Mouse (Mus musculus): ENCODE measurements around the gene Hist1h2ad.
A peak's percentile ranks its signal among the peaks of the same experiment; 100 is the strongest.
"Not testable (repeated sequence)": the region's sequence is repeated elsewhere in the genome, so short reads cannot be mapped to it uniquely, and the experiment has no call there.

Gene Hist1h2ad

GRCm38 (mm10) chr13:23573898-23574524, at the start of gene Hist1h2ad, which contains the start of gene Hist1h2bf:
Gene Hist1h2ad, plus strand, starts transcription at chr13:23574381.
Gene Hist1h2bf, minus strand, starts transcription at chr13:23574196.
- peak; percentile 100 for DNase-seq (ENCODE audit: low read depth, low spot score)

GRCm38 (mm10) chr13:23524654-23525053, 49.5 kb upstream of the Hist1h2ad start:
- DNase-seq (ENCODE audit: low read depth, low spot score) = peak; percentile 92

GRCm38 (mm10) chr13:23525901-23526300, 48.3 kb upstream of the Hist1h2ad start:
- peak; percentile 79 for DNase-seq (ENCODE audit: low read depth, low spot score)

- DNase-seq (ENCODE audit: low read depth, low spot score) = peak; percentile 90
Observed at GRCm38 (mm10) chr13:23526312-23526711, 47.9 kb upstream of the Hist1h2ad start.

GRCm38 (mm10) chr13:23529005-23529404, 45.2 kb upstream of the Hist1h2ad start:
- DNase-seq (ENCODE audit: low read depth, low spot score) = no peak

GRCm38 (mm10) chr13:23529480-23530165, 44.6 kb upstream of the Hist1h2ad start:
- no peak for DNase-seq (ENCODE audit: low read depth, low spot score)

GRCm38 (mm10) chr13:23530181-23530900, 43.8 kb upstream of the Hist1h2ad start:
- peak; percentile 69 for DNase-seq (ENCODE audit: low read depth, low spot score)

- peak; percentile 98 for DNase-seq (ENCODE audit: low read depth, low spot score)
Observed at GRCm38 (mm10) chr13:23530901-23531875, 43.0 kb upstream of the Hist1h2ad start, which contains the start of gene Hist1h4h. Gene Hist1h4h, plus strand, starts transcription at chr13:23531050.

GRCm38 (mm10) chr13:23532262-23533075, 41.7 kb upstream of the Hist1h2ad start:
- DNase-seq (ENCODE audit: low read depth, low spot score) = peak; percentile 56

- peak; percentile 95 for DNase-seq (ENCODE audit: low read depth, low spot score)
Observed at GRCm38 (mm10) chr13:23533560-23534367, 40.4 kb upstream of the Hist1h2ad start, which contains the start of gene Hist1h2af. Gene Hist1h2af, plus strand, starts transcription at chr13:23533906.

- DNase-seq (ENCODE audit: low read depth, low spot score) = peak; percentile 83
Observed at GRCm38 (mm10) chr13:23534368-23535131, 39.6 kb upstream of the Hist1h2ad start.

GRCm38 (mm10) chr13:23535137-23536075, 38.8 kb upstream of the Hist1h2ad start, which contains the start of gene Hist1h3g:
Gene Hist1h3g, plus strand, starts transcription at chr13:23535422.
- DNase-seq (ENCODE audit: low read depth, low spot score) = peak; percentile 100

- DNase-seq (ENCODE audit: low read depth, low spot score) = peak; percentile 73
Observed at GRCm38 (mm10) chr13:23536076-23536822, 37.9 kb upstream of the Hist1h2ad start.

- DNase-seq (ENCODE audit: low read depth, low spot score) = peak; percentile 17
Observed at GRCm38 (mm10) chr13:23537006-23537710, 37.0 kb upstream of the Hist1h2ad start.

GRCm38 (mm10) chr13:23538249-23538648, 35.9 kb upstream of the Hist1h2ad start:
- peak; percentile 11 for DNase-seq (ENCODE audit: low read depth, low spot score)

GRCm38 (mm10) chr13:23539821-23540220, 34.4 kb upstream of the Hist1h2ad start:
- not testable (repeated sequence) for DNase-seq (ENCODE audit: low read depth, low spot score)
